ENCODE assay signal across 3 mouse cellular contexts in the genomic region with DNA sequence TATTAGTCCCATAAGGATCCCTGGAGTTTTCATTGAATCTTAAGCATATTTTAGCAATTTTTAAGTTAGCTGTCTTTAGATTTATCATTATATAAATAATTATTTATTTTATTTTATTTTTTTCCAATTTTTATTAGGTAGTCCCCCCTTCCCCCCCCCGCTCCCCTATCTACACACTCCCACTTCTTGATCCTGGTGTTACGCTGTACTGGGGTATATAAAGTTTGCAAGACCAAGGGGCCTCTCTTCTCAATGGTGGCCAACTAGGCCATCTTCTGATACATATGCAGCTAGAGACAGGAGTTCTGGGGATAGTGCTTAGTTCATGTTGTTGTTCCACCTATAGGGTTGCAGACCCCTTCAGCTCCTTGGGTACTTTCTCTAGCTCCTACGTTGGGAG. TPM values are rescaled to one million over a fixed set of nuclear protein-coding genes. Genes with fewer than 3 reads are reported as not detected.
"Had no signal": no experiment of that assay in that cellular context is flagged by ENCODE, and none has a peak within 500 bp of the region (broad histone marks: within the 10 kb centered on the region; RNA-seq: fewer than 3 reads in every experiment).

No protein-coding gene starts in this region.

RNA-seq across cellular contexts. Expression of gene Zfp988, which starts 42.8 kb away (rescaled TPM):
- polyA plus RNA-seq: small intestine, adult 2 months; spleen, adult 2 months; thymus, adult 2 months had no signal
